Mouse (Mus musculus) small intestine, adult 2 months (tissue): ENCODE results near the gene Olfr1274-ps.

Source experiments
- CTCF ChIP-seq: fragments of 200-500 bp; IDR thresholded peaks from 2 replicates; pipeline ENCODE4 v1.5.1; 2012; ENCODE audit warnings: low read depth, mild to moderate bottlenecking, control low read depth, inconsistent platforms, low read length, moderate library complexity, mixed read lengths; ENCODE audit not compliant: insufficient replicate concordance, insufficient read length; ENCODE audit errors: extremely low read depth
- POLR2A ChIP-seq: fragments of 200-500 bp; IDR thresholded peaks from 2 replicates; pipeline ENCODE4 v1.6.1; 2012; ENCODE audit warnings: low read depth, mild to moderate bottlenecking, control low read depth, inconsistent platforms, low read length, moderate library complexity

DNA sequence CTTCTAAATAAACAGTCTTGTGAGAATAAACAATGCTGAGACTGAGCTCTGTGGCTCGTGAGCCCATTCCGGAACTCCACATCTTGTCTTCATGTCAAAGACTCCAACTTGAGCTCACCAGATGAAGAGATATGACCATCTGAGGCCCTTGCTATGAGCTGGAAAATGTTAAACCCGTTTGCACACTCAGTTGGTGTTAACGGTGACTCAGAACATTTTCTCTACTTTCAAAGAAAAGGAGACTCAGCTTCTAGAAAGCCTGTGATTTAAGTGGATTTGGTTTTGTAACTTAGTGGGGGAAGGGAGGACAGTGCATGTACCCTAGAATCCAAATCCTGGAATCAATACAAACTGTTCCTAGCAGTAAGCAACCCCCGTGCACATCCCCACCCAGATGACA is 45.3 kb downstream of the Olfr1274-ps start:
- TF ChIP-seq CTCF, result no peak
- no peak for TF ChIP-seq POLR2A
